ENCODE assay signal across 10 mouse cellular contexts in the genomic region with DNA sequence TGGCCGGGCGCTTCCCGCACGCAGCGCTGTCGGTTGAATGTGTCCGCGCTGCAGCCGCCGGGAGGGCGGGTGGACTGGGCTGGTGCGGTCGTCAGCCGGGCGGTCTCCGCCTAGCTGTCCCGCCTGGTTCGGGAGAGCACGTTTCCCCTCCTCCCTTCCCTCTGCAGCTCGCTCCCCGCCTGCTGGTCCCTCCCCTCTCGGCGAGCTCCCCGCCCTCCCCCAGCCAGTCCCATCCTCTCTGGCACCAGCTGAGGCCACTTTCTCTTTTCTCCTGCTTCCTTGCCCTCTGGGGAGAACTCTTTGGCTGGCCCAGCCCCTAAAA. TPM values are rescaled to one million over a fixed set of nuclear protein-coding genes. Genes with fewer than 3 reads are reported as not detected.
DNase-seq lines count a peak whose midpoint lies in the region; ATAC-seq and TF ChIP-seq lines count a peak whose summit lies in the region.
"Had no signal": no experiment of that assay in that cellular context is flagged by ENCODE, and none has a peak within 500 bp of the region (broad histone marks: within the 10 kb centered on the region; RNA-seq: fewer than 3 reads in every experiment).

A gene (minus strand): TSS at position 11 of the 322 bp plus-strand sequence.

- no peaks in the 10 kb centered on the region for H3K4me1 ChIP-seq in embryonic fibroblast, embryonic 13.5 days (ENCODE audit: control insufficient read depth, insufficient read depth, low read length)
- H3K4me1 ChIP-seq in heart, embryonic 12.5 days (replicated peaks), result peaks cover 10% of the 10 kb centered on the region
- H3K4me1 ChIP-seq in kidney, embryonic 15.5 days, result peaks cover 18% of the 10 kb centered on the region
- H3K4me1 ChIP-seq in limb, embryonic 15.5 days, result peaks cover 18% of the 10 kb centered on the region
- peaks cover 11% of the 10 kb centered on the region; the same call in 1 of the 2 replicates for H3K4me1 ChIP-seq in midbrain, postnatal 0 days (ENCODE audit: insufficient read depth, low read length)
- H3K4me1 ChIP-seq in testis, adult 2 months (ENCODE audit: control insufficient read depth, insufficient read depth, low read length), result peaks cover 12% of the 10 kb centered on the region

- peak; percentile 89 for ATAC-seq in heart, embryonic 12.5 days (ENCODE audit: insufficient number of reproducible peaks, low FRiP score)
- ATAC-seq in kidney, embryonic 15.5 days (replicated peaks; ENCODE audit: low FRiP score), result peak; percentile 95
- peak; percentile 88 for ATAC-seq in limb, embryonic 15.5 days (ENCODE audit: insufficient number of reproducible peaks, low FRiP score, low TSS enrichment, low read depth)
- peak; percentile 83 for ATAC-seq in midbrain, postnatal 0 days (ENCODE audit: low FRiP score)

- DNase-seq in 3T3-L1 (ENCODE audit: low read depth, low spot score), result peak; percentile 68
- peak; percentile 88 for DNase-seq in brain, adult 2 months (ENCODE audit: low read depth, low spot score)
- DNase-seq in midbrain, postnatal 0 days (ENCODE audit: low spot score), result peak; percentile 80

- peak within 1 kb of the TSS; percentile 99 for H3K4me2 ChIP-seq in heart, embryonic 12.5 days
- peak within 1 kb of the TSS; percentile 84 for H3K4me2 ChIP-seq in kidney, embryonic 15.5 days
- H3K4me2 ChIP-seq in limb, embryonic 15.5 days, result peak within 1 kb of the TSS; percentile 89
- H3K4me2 ChIP-seq in midbrain, postnatal 0 days (ENCODE audit: low read depth, low read length, poor library complexity, severe bottlenecking), result peak within 1 kb of the TSS; percentile 96

- H3K9ac ChIP-seq in heart, embryonic 12.5 days, result peak within 1 kb of the TSS; percentile 75
- H3K9ac ChIP-seq in kidney, embryonic 15.5 days, result peak within 1 kb of the TSS; percentile 68
- peak within 1 kb of the TSS; percentile 69 for H3K9ac ChIP-seq in limb, embryonic 15.5 days
- H3K9ac ChIP-seq in midbrain, postnatal 0 days (replicated peaks; ENCODE audit: low read length, poor library complexity, severe bottlenecking), result peak within 1 kb of the TSS; percentile 85

- H3K27me3 ChIP-seq in heart, embryonic 12.5 days (replicated peaks), result 0 out of 2 replicates have a peak, but pooled peaks cover 2% of the 10 kb centered on the region
- no peaks in the 10 kb centered on the region for H3K27me3 ChIP-seq in kidney, embryonic 15.5 days
- H3K27me3 ChIP-seq in limb, embryonic 15.5 days, result no peaks in the 10 kb centered on the region
- H3K27me3 ChIP-seq in midbrain, postnatal 0 days (ENCODE audit: insufficient read depth, low read length), result no peaks in the 10 kb centered on the region; the same call in 1 of the 2 replicates
- H3K27me3 ChIP-seq in testis, adult 2 months (ENCODE audit: control insufficient read depth, insufficient read depth, low read length), result peaks cover 2% of the 10 kb centered on the region; the same call in 1 of the 2 replicates
- H3K27me3 ChIP-seq: CH12.LX had no signal

- H3K27ac ChIP-seq in embryonic fibroblast, embryonic 13.5 days (ENCODE audit: insufficient read depth, low read length), result no peak within 1 kb of the TSS
- H3K27ac ChIP-seq in heart, embryonic 12.5 days (ENCODE audit: poor library complexity, severe bottlenecking), result no peak within 1 kb of the TSS
- H3K27ac ChIP-seq in kidney, embryonic 15.5 days, result peak within 1 kb of the TSS; percentile 62
- peak within 1 kb of the TSS; percentile 75 for H3K27ac ChIP-seq in limb, embryonic 15.5 days
- peak within 1 kb of the TSS; percentile 62 for H3K27ac ChIP-seq in midbrain, postnatal 0 days (ENCODE audit: low read depth, low read length)
- H3K27ac ChIP-seq in testis, adult 2 months (ENCODE audit: control insufficient read depth, insufficient read depth, low read depth, low read length), result no peak within 1 kb of the TSS

- H3K36me3 ChIP-seq in heart, embryonic 12.5 days, result no peaks in the 10 kb centered on the region
- no peaks in the 10 kb centered on the region for H3K36me3 ChIP-seq in kidney, embryonic 15.5 days
- no peaks in the 10 kb centered on the region for H3K36me3 ChIP-seq in limb, embryonic 15.5 days
- H3K36me3 ChIP-seq in midbrain, postnatal 0 days (ENCODE audit: insufficient read depth, low read length), result no peaks in the 10 kb centered on the region
- H3K36me3 ChIP-seq in testis, adult 2 months (ENCODE audit: control insufficient read depth, insufficient read depth, low read length), result no peaks in the 10 kb centered on the region

- TF ChIP-seq CTCF in embryonic fibroblast, embryonic 13.5 days (IDR thresholded peaks at IDR 0.05; ENCODE audit: borderline replicate concordance, insufficient read depth, low read length), result no peak
- TF ChIP-seq CTCF in midbrain, postnatal 0 days (IDR thresholded peaks at IDR 0.05), result no peak
- TF ChIP-seq CTCF in testis, adult 2 months (IDR thresholded peaks at IDR 0.05; ENCODE audit: control insufficient read depth, insufficient read depth, insufficient replicate concordance, low read depth, low read length), result no peak

- peak within 1 kb of the TSS; percentile 48 for H3K4me3 ChIP-seq in embryonic fibroblast, embryonic 13.5 days (ENCODE audit: insufficient read depth, low read length)
- H3K4me3 ChIP-seq in heart, embryonic 12.5 days, result peak within 1 kb of the TSS; percentile 78
- peak within 1 kb of the TSS; percentile 74 for H3K4me3 ChIP-seq in kidney, embryonic 15.5 days (replicated peaks)
- H3K4me3 ChIP-seq in limb, embryonic 15.5 days, result peak within 1 kb of the TSS; percentile 69
- H3K4me3 ChIP-seq in midbrain, postnatal 0 days (ENCODE audit: low read depth, low read length), result peak within 1 kb of the TSS; percentile 91
- H3K4me3 ChIP-seq in testis, adult 2 months (ENCODE audit: control insufficient read depth, low read depth, low read length), result peak within 1 kb of the TSS; percentile 71

- 2% methylated on average over 24 of the region's 24 CpGs for WGBS in heart, embryonic 12.5 days
- WGBS in kidney, embryonic 15.5 days, result 0% methylated on average over 7 of the region's 24 CpGs
- WGBS in limb, embryonic 15.5 days, result under 1% methylated on average over 23 of the region's 24 CpGs
- WGBS in midbrain, postnatal 0 days, result 0% methylated on average over 10 of the region's 24 CpGs

- TF ChIP-seq POLR2A in embryonic fibroblast, embryonic 13.5 days (IDR thresholded peaks at IDR 0.05; ENCODE audit: low read depth, low read length), result peak; percentile 63
- no peak for TF ChIP-seq POLR2A in testis, adult 2 months (IDR thresholded peaks at IDR 0.05; ENCODE audit: control insufficient read depth, low read depth, low read length)

- no peaks in the 10 kb centered on the region for H3K9me3 ChIP-seq in heart, embryonic 12.5 days (replicated peaks)
- no peaks in the 10 kb centered on the region for H3K9me3 ChIP-seq in kidney, embryonic 15.5 days (replicated peaks)
- H3K9me3 ChIP-seq in limb, embryonic 15.5 days, result no peaks in the 10 kb centered on the region
- H3K9me3 ChIP-seq in midbrain, postnatal 0 days (ENCODE audit: low read length), result no peaks in the 10 kb centered on the region

RNA-seq across cellular contexts. Expression of the gene that starts here (rescaled TPM):
- 8.7 and 10.4 TPM in 2 replicates for polyA plus RNA-seq in embryonic fibroblast, embryonic 13.5 days (2011; ENCODE audit: insufficient read length, low read depth, missing spikeins)
- polyA plus RNA-seq in heart, embryonic 12.5 days (2016; fragmentation: Nextera tagmentation; extraction: Ambion mirVana), result 7.9 and 8.9 TPM in 2 replicates
- 6.1 and 7.6 TPM in 2 replicates for polyA plus RNA-seq in kidney, embryonic 15.5 days (2015; fragmentation: Nextera tagmentation; extraction: Ambion mirVana)
- 5.3 and 5.8 TPM in 2 replicates for polyA plus RNA-seq in limb, embryonic 15.5 days (2015; fragmentation: Nextera tagmentation; extraction: Ambion mirVana)
- total RNA-seq in midbrain, postnatal 0 days (2014; rRNA removed), result 27.4 and 29.1 TPM in 2 replicates
- 9.7 and 10.9 TPM in 2 replicates for polyA plus RNA-seq in midbrain, postnatal 0 days (2015; fragmentation: Nextera tagmentation; extraction: Ambion mirVana)
- polyA plus RNA-seq in testis, adult 2 months (2012; rRNA removed), result 1.4 and 1.5 TPM in 2 replicates
- total RNA-seq: CH12.LX; neutrophil, adult 5-6 weeks had no signal

Comparison
In these comparisons a context has a peak if more than half of its experiments do, and no peak if none do; other contexts are left out.
1. H3K27ac ChIP-seq: peak in kidney, embryonic 15.5 days (single experiment), limb, embryonic 15.5 days (single experiment) and midbrain, postnatal 0 days (single experiment); none in embryonic fibroblast, embryonic 13.5 days (single experiment), heart, embryonic 12.5 days (single experiment) and testis, adult 2 months (single experiment).
2. Peak in every context shown above with its lines, with median percentiles within 50 percentile points of each other: DNase-seq, H3K4me3 ChIP-seq, ATAC-seq, H3K4me2 ChIP-seq and H3K9ac ChIP-seq.